Mouse (Mus musculus) olfactory bulb, adult 2 months (tissue): ENCODE results near the gene Tbx4.

ENCODE experiments used
- CTCF ChIP-seq: fragments of 200-500 bp; IDR thresholded peaks from 2 replicates; pipeline ENCODE4 v1.5.1; 2012; ENCODE audit warnings: low read depth, mild to moderate bottlenecking, low read length, moderate library complexity; ENCODE audit not compliant: insufficient read depth
- POLR2A ChIP-seq: fragments of 200-500 bp; IDR thresholded peaks from 2 replicates; pipeline ENCODE4 v1.6.1; 2012; ENCODE audit warnings: mild to moderate bottlenecking, low read depth, low read length, moderate library complexity; ENCODE audit not compliant: insufficient read depth

DNA sequence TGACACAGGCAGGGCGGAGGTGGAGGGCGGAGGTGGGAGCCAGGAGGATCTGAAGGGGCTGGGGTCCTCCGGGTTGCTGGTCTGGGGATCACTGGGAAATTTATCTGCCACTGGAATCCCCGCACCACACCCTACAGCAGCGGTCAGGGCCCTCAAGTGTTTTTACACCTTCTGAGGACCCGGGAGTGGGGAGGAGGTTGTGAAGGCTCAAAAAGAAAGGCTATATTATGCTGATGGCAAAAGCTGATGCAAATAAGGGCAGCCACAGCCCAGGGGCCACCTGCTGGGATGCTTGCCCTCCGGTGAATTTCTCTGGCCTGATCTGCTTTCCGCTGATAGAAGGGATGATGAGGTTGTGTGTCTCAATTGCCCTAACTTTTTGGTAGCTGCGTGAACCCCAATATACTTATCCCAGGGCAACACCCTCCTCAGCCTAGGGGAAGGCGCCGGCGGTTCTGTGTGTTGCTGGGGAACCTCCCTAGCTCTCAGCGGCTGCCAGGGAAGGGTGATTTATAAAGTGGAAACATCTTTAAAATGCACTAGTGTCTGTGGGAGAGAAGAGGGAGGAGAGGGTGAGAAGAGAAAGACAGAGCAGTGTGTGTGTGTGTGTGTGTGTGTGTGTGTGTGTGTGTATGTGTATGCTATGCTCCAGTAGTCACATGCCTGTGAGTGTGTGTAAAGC, 4.9 kb downstream of the Tbx4 start:
- TF ChIP-seq CTCF (no peak), POLR2A (no peak)
